Mouse (Mus musculus): ENCODE measurements at regions not wholly inside any gene's neighbourhood (a gene's known extent, or its start where the extent isn't known, plus 50 kb on each side); places are given as distances from the start of the nearest gene placed in this dataset.

- TF ChIP-seq CTCF (IDR thresholded peaks at IDR 0.05; ENCODE audit: control insufficient read depth, insufficient read depth, insufficient replicate concordance, low read depth, low read length) (no peak), POLR2A (IDR thresholded peaks at IDR 0.05; ENCODE audit: control insufficient read depth, low read depth, low read length) (no peak)
Measured at GRCm38 (mm10) chr6:104080581-104080980, 412.0 kb upstream of the Cntn6 start.

Data from testis, adult 2 months (tissue).